Mouse (Mus musculus): ENCODE measurements around the gene Samhd1. TPM values are rescaled to one million over a fixed set of nuclear protein-coding genes. Genes with fewer than 3 reads are reported as not detected.
A peak's percentile ranks its signal among the peaks of the same experiment; 100 is the strongest.

Gene Samhd1
- polyA plus RNA-seq, 1 experiment from 2014 or later, result 17.3 TPM

DNA sequence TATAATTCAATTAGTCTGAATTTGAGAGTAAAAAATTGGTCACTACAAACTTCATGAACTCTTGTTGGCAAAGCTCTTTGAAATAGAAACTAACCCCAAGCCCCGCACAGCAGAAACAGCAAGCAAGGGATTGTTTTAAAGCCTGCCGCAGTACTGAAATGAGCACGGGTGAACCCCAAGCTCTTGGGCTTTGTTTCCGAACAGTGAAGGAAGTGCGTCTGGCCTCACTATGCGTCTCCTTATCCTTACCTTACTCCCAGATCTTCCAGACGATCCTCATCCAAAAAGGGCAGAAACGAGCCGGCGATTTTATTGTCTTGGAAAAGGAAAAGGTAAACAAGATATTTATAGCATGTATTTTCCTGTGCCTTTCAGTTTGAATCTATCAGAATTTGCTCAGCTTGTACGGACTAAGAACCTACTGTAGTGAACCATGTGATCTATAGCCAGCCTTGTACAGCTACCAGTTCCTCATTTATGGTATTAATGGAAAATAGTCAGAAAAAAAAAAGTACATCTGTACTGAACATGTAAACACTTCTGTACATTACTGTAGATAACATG, 5.4 kb downstream of the Samhd1 start:
- TF ChIP-seq CTCF (IDR thresholded peaks at IDR 0.05; ENCODE audit: low read depth) (no peak), EP300 (IDR thresholded peaks at IDR 0.05; ENCODE audit: low read depth) (0 out of 2 replicates have a peak, but pooled peaks have one; percentile 13)
- Histone ChIP-seq H3K9me3 (ENCODE audit: low read length) (no peaks in the 10 kb centered on the region), H3K36me3 (replicated peaks; ENCODE audit: insufficient read depth, low read length) (peaks cover 28% of the 10 kb centered on the region; the same call in 1 of the 2 replicates), H3K27ac (ENCODE audit: low read depth) (peak overlapping the region; percentile 75), H3K4me2 (ENCODE audit: low read depth, low read length) (peak overlapping the region; percentile 78), H3K4me1 (ENCODE audit: insufficient read depth) (peaks cover 16% of the 10 kb centered on the region), H3K4me3 (ENCODE audit: low read depth, low read length) (peak overlapping the region; percentile 42), H3K27me3 (ENCODE audit: insufficient read depth, low read length) (no peaks in the 10 kb centered on the region), H3K9ac (replicated peaks) (peak overlapping the region; percentile 59)
- ATAC-seq, result no peak
- DNase-seq, result no peak
- WGBS (ENCODE audit: insufficient replicate concordance), result 33% methylated on average over 11 of the region's 11 CpGs

- H3K4me2 ChIP-seq (ENCODE audit: low read depth, low read length), result peak overlapping the region; percentile 78
- TF ChIP-seq CTCF (IDR thresholded peaks at IDR 0.05; ENCODE audit: low read depth), result no peak
- no peak for TF ChIP-seq EP300 (IDR thresholded peaks at IDR 0.05; ENCODE audit: low read depth)
- H3K27ac ChIP-seq (ENCODE audit: low read depth), result peak overlapping the region; percentile 75; the same call in 1 of the 2 replicates
- H3K27me3 ChIP-seq (ENCODE audit: insufficient read depth, low read length), result no peaks in the 10 kb centered on the region
- H3K9me3 ChIP-seq (ENCODE audit: low read length), result no peaks in the 10 kb centered on the region
- H3K36me3 ChIP-seq (replicated peaks; ENCODE audit: insufficient read depth, low read length), result peaks cover 29% of the 10 kb centered on the region; the same call in 1 of the 2 replicates
- WGBS (ENCODE audit: insufficient replicate concordance), result 34% methylated on average over 4 of the region's 4 CpGs
- DNase-seq, result no peak
- peaks cover 16% of the 10 kb centered on the region for H3K4me1 ChIP-seq (ENCODE audit: insufficient read depth)
- peak overlapping the region; percentile 42 for H3K4me3 ChIP-seq (ENCODE audit: low read depth, low read length)
- peak overlapping the region; percentile 59 for H3K9ac ChIP-seq (replicated peaks)
- ATAC-seq, result no peak
Observed at GRCm38 (mm10) chr2:157129096-157129495, 6.0 kb downstream of the Samhd1 start.

- H3K4me3 ChIP-seq (ENCODE audit: low read depth, low read length), result no peak overlapping the region
- H3K27me3 ChIP-seq (ENCODE audit: insufficient read depth, low read length), result no peaks in the 10 kb centered on the region
- ATAC-seq (no peak), DNase-seq (no peak)
- H3K27ac ChIP-seq (ENCODE audit: low read depth), result no peak overlapping the region
- WGBS (ENCODE audit: insufficient replicate concordance), result 62% methylated on average over 4 of the region's 4 CpGs
- no peak overlapping the region for H3K9ac ChIP-seq (replicated peaks)
- no peak for TF ChIP-seq EP300 (IDR thresholded peaks at IDR 0.05; ENCODE audit: low read depth)
- peak; percentile 44 for TF ChIP-seq CTCF (IDR thresholded peaks at IDR 0.05; ENCODE audit: low read depth)
- peaks cover 32% of the 10 kb centered on the region; the same call in 1 of the 2 replicates for H3K36me3 ChIP-seq (replicated peaks; ENCODE audit: insufficient read depth, low read length)
- no peak overlapping the region for H3K4me2 ChIP-seq (ENCODE audit: low read depth, low read length)
- H3K9me3 ChIP-seq (ENCODE audit: low read length), result no peaks in the 10 kb centered on the region
- peaks cover 16% of the 10 kb centered on the region for H3K4me1 ChIP-seq (ENCODE audit: insufficient read depth)
Observed at GRCm38 (mm10) chr2:157128072-157128471, 7.0 kb downstream of the Samhd1 start.

GRCm38 (mm10) chr2:157127370-157127769, 7.7 kb downstream of the Samhd1 start:
- ATAC-seq, result no peak
- H3K27ac ChIP-seq (ENCODE audit: low read depth), result no peak overlapping the region
- no peak overlapping the region for H3K9ac ChIP-seq (replicated peaks)
- H3K4me2 ChIP-seq (ENCODE audit: low read depth, low read length), result no peak overlapping the region
- no peaks in the 10 kb centered on the region for H3K9me3 ChIP-seq (ENCODE audit: low read length)
- TF ChIP-seq EP300 (IDR thresholded peaks at IDR 0.05; ENCODE audit: low read depth), result no peak
- whole genome bisulfite sequencing (ENCODE audit: insufficient replicate concordance), result 79% methylated on average over 3 of the region's 3 CpGs
- H3K4me1 ChIP-seq (ENCODE audit: insufficient read depth), result peaks cover 11% of the 10 kb centered on the region
- H3K27me3 ChIP-seq (ENCODE audit: insufficient read depth, low read length), result no peaks in the 10 kb centered on the region
- no peak for DNase-seq
- H3K4me3 ChIP-seq (ENCODE audit: low read depth, low read length), result no peak overlapping the region
- H3K36me3 ChIP-seq (replicated peaks; ENCODE audit: insufficient read depth, low read length), result peaks cover 32% of the 10 kb centered on the region; the same call in 1 of the 2 replicates

- DNase-seq, result no peak
- H3K9ac ChIP-seq (replicated peaks), result no peak overlapping the region
- no peaks in the 10 kb centered on the region for H3K9me3 ChIP-seq (ENCODE audit: low read length)
- no peak for TF ChIP-seq CTCF (IDR thresholded peaks at IDR 0.05; ENCODE audit: low read depth)
- H3K36me3 ChIP-seq (replicated peaks; ENCODE audit: insufficient read depth, low read length), result peaks cover 43% of the 10 kb centered on the region
- no peak overlapping the region for H3K27ac ChIP-seq (ENCODE audit: low read depth)
- no peak overlapping the region for H3K4me3 ChIP-seq (ENCODE audit: low read depth, low read length)
- no peaks in the 10 kb centered on the region for H3K27me3 ChIP-seq (ENCODE audit: insufficient read depth, low read length)
- H3K4me1 ChIP-seq (ENCODE audit: insufficient read depth), result peaks cover 3% of the 10 kb centered on the region; the same call in 1 of the 2 replicates
- ATAC-seq, result no peak
- WGBS (ENCODE audit: insufficient replicate concordance), result 69% methylated on average over 3 of the region's 3 CpGs
- H3K4me2 ChIP-seq (ENCODE audit: low read depth, low read length), result no peak overlapping the region
Observed at GRCm38 (mm10) chr2:157125246-157125645, 9.8 kb downstream of the Samhd1 start.

DNA sequence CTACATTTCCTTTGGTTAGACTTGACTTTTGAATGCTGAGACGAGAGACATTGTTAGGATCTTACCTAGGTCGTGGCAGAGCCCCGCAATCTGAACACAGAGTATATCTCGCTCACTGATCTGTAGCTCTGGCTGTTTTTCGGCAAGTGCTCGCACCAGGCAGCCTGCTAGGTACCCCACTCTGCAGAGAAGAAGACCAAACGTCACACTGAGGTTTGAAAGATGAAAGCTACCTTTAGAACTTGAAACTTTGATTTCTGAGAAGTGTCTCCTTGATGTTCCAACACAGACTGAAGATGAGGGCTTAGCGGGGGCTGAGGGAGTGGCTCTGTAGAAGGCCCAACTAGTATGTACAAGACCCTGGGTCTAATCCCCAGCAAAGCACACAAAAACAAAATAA, 13.3 kb downstream of the Samhd1 start:
- Histone ChIP-seq H3K9me3 (ENCODE audit: low read length) (no peaks in the 10 kb centered on the region), H3K27me3 (ENCODE audit: insufficient read depth, low read length) (no peaks in the 10 kb centered on the region), H3K4me2 (ENCODE audit: low read depth, low read length) (no peak overlapping the region), H3K36me3 (replicated peaks; ENCODE audit: insufficient read depth, low read length) (peaks cover 51% of the 10 kb centered on the region), H3K9ac (replicated peaks) (no peak overlapping the region), H3K4me3 (ENCODE audit: low read depth, low read length) (no peak overlapping the region), H3K27ac (ENCODE audit: low read depth) (no peak overlapping the region), H3K4me1 (ENCODE audit: insufficient read depth) (no peaks in the 10 kb centered on the region)
- WGBS (ENCODE audit: insufficient replicate concordance), result 83% methylated on average over 8 of the region's 8 CpGs
- DNase-seq (no peak), ATAC-seq (no peak)
- TF ChIP-seq EP300 (IDR thresholded peaks at IDR 0.05; ENCODE audit: low read depth) (no peak), CTCF (IDR thresholded peaks at IDR 0.05; ENCODE audit: low read depth) (no peak)

Measured in liver, postnatal 0 days (tissue).